Mouse (Mus musculus) MEL (cell line): ENCODE data around the gene Acot7. TPM values are rescaled to one million over a fixed set of nuclear protein-coding genes. Genes with fewer than 3 reads are reported as not detected.
A peak's percentile ranks its signal among the peaks of the same experiment; 100 is the strongest.

Experiments
- DNase-seq: peaks from one replicate; pipeline ENCODE4 v3.0.0; 2011; ENCODE audit warnings: low read depth, low spot score
- H3K27ac ChIP-seq: 2 replicates; pipeline ENCODE4 v1.5.1; 2012; ENCODE audit warnings: low read depth, mild to moderate bottlenecking, control low read depth, low read length, moderate library complexity; ENCODE audit not compliant: control insufficient read depth
- H3K27me3 ChIP-seq, 2 experiments: fragments of 150-350 bp in 1 of 2; sonication (generic) in 1 of 2; 2 replicates each; pipeline ENCODE4 v1.6.1; 2012; ENCODE audit warnings: low read length in 2 of 2, mild to moderate bottlenecking in 2 of 2, improper control_type of control experiment in 1 of 2, moderate library complexity in 1 of 2; ENCODE audit not compliant: insufficient read depth in 2 of 2, control insufficient read depth in 1 of 2
- H3K36me3 ChIP-seq, 2 experiments: 2 replicates each; pipeline ENCODE4 v1.6.1; 2012 to 2014; ENCODE audit warnings: low read length in 2 of 2, improper control_type of control experiment in 1 of 2, inconsistent platforms in 1 of 2, mild to moderate bottlenecking in 1 of 2; ENCODE audit not compliant: insufficient read depth in 2 of 2, control insufficient read depth in 1 of 2
- H3K4me1 ChIP-seq, 2 experiments: fragments of 150-350 bp in 1 of 2; sonication (generic) in 1 of 2; 2 replicates each; pipeline ENCODE4 v1.6.1; 2012; ENCODE audit warnings: low read length in 2 of 2, improper control_type of control experiment in 1 of 2, mild to moderate bottlenecking in 1 of 2; ENCODE audit not compliant: insufficient read depth in 2 of 2, control insufficient read depth in 1 of 2
- H3K4me3 ChIP-seq, 2 experiments: fragments of 150-350 bp in 1 of 2; sonication (generic) in 1 of 2; 2 replicates each; pipeline ENCODE4 v1.5.1; 2012; ENCODE audit warnings: low read depth in 2 of 2, low read length in 2 of 2, mild to moderate bottlenecking in 2 of 2, moderate library complexity in 2 of 2, control low read depth in 1 of 2, improper control_type of control experiment in 1 of 2; ENCODE audit not compliant: control insufficient read depth in 1 of 2, insufficient read depth in 1 of 2
- H3K79me2 ChIP-seq: 2 replicates; pipeline ENCODE4 v1.6.1; 2012; ENCODE audit warnings: mild to moderate bottlenecking, low read length, moderate library complexity; ENCODE audit not compliant: control insufficient read depth, poor library complexity, insufficient read depth
- H3K9ac ChIP-seq: 2 replicates; pipeline ENCODE4 v1.6.1; 2012; ENCODE audit warnings: low read depth, mild to moderate bottlenecking, control low read depth, low read length, moderate library complexity; ENCODE audit not compliant: control insufficient read depth, poor library complexity, severe bottlenecking
- H3K9me3 ChIP-seq: fragments of 150-350 bp; sonication (generic); replicated peaks from 2 replicates; pipeline ENCODE4 v1.6.1; 2012; ENCODE audit warnings: mild to moderate bottlenecking, low read length, improper control_type of control experiment, moderate library complexity; ENCODE audit not compliant: insufficient read depth
- CTCF ChIP-seq, 3 experiments: IDR thresholded peaks in 2 of 3; conservative IDR thresholded peaks in 1 of 3; 2 replicates each; pipeline ENCODE4 v1.5.1; 2011 to 2012; ENCODE audit warnings: low read length in 3 of 3, low read depth in 2 of 3, mild to moderate bottlenecking in 2 of 3, improper control_type of control experiment in 1 of 3, inconsistent platforms in 1 of 3, mixed read lengths in 1 of 3, moderate library complexity in 1 of 3; ENCODE audit not compliant: control insufficient read depth in 1 of 3, insufficient read depth in 1 of 3, poor library complexity in 1 of 3, severe bottlenecking in 1 of 3
- GABPA ChIP-seq: IDR thresholded peaks from 2 replicates; pipeline ENCODE4 v1.6.1; 2012; ENCODE audit warnings: low read depth, mild to moderate bottlenecking, inconsistent platforms, low read length, improper control_type of control experiment, moderate library complexity
- HCFC1 ChIP-seq: IDR thresholded peaks from 2 replicates; pipeline ENCODE4 v1.6.1; 2012; ENCODE audit warnings: low read depth, mild to moderate bottlenecking, inconsistent platforms, low read length, improper control_type of control experiment, moderate library complexity
- MAZ ChIP-seq: IDR thresholded peaks from 2 replicates; pipeline ENCODE4 v1.6.1; 2012; ENCODE audit warnings: low read depth, mild to moderate bottlenecking, inconsistent platforms, low read length, improper control_type of control experiment
- MEF2A ChIP-seq: IDR thresholded peaks from 2 replicates; pipeline ENCODE4 v1.6.1; 2014; ENCODE audit warnings: low read depth, mild to moderate bottlenecking, inconsistent platforms, low read length, improper control_type of control experiment; ENCODE audit not compliant: poor library complexity, insufficient replicate concordance, severe bottlenecking; ENCODE audit errors: extremely low read depth
- MXI1 ChIP-seq: IDR thresholded peaks from 2 replicates; pipeline ENCODE4 v1.6.1; 2011; ENCODE audit warnings: mild to moderate bottlenecking, low read depth, low read length, improper control_type of control experiment
- MYC ChIP-seq: IDR thresholded peaks from 2 replicates; pipeline ENCODE4 v1.6.1; 2011; ENCODE audit warnings: low read depth, mild to moderate bottlenecking, low read length, improper control_type of control experiment, moderate library complexity
- POLR2AphosphoS5 ChIP-seq: IDR thresholded peaks from 2 replicates; pipeline ENCODE4 v1.6.1; 2012; ENCODE audit warnings: low read depth, borderline replicate concordance, mild to moderate bottlenecking, inconsistent platforms, low read length, moderate library complexity, mixed read lengths
- SMC3 ChIP-seq: IDR thresholded peaks from 2 replicates; pipeline ENCODE4 v1.6.1; 2011; ENCODE audit warnings: low read depth, low read length, improper control_type of control experiment
- TAL1 ChIP-seq: IDR thresholded peaks from 2 replicates; pipeline ENCODE4 v1.6.1; 2012; ENCODE audit warnings: mild to moderate bottlenecking, inconsistent platforms, low read length, moderate library complexity, mixed read lengths
- TCF12 ChIP-seq: IDR thresholded peaks from 2 replicates; pipeline ENCODE4 v1.6.1; 2014; ENCODE audit warnings: low read depth, mild to moderate bottlenecking, inconsistent platforms, low read length, improper control_type of control experiment, moderate library complexity
- USF2 ChIP-seq, 2 experiments: IDR thresholded peaks; 2 replicates each; pipeline ENCODE4 v1.6.1; 2011 to 2012; ENCODE audit warnings: improper control_type of control experiment in 2 of 2, low read length in 2 of 2, borderline replicate concordance in 1 of 2, inconsistent platforms in 1 of 2, low read depth in 1 of 2, mild to moderate bottlenecking in 1 of 2; ENCODE audit not compliant: insufficient read depth in 1 of 2
- ZC3H11A ChIP-seq: IDR thresholded peaks from 2 replicates; pipeline ENCODE4 v1.6.1; 2012; ENCODE audit warnings: low read depth, mild to moderate bottlenecking, inconsistent platforms, low read length, improper control_type of control experiment
- polyA plus RNA-seq, 2 experiments: library from polyadenylated mRNA; stranded (reverse) in 1 of 2; unstranded in 1 of 2; fragments of >175 nt in 1 of 2; fragments of >200 nt in 1 of 2; gene quantifications; 2 replicates each; pipeline versions ENCODE4 v1.2.1 to v1.2.4; 2012; ENCODE audit warnings: low replicate concordance in 2 of 2, low read depth in 1 of 2; ENCODE audit not compliant: insufficient read length in 2 of 2, insufficient read depth in 1 of 2, missing spikeins in 1 of 2
- total RNA-seq: library from RNA; depleted of rRNA; stranded (reverse); fragments of 300-350 nt; gene quantifications from 2 replicates; pipeline ENCODE4 v1.2.3, GENCODE M21; 2012

Acot7 gene
- total and polyA plus RNA-seq, 3 experiments: 92.7 to 127 TPM; not detected in 1

DNA sequence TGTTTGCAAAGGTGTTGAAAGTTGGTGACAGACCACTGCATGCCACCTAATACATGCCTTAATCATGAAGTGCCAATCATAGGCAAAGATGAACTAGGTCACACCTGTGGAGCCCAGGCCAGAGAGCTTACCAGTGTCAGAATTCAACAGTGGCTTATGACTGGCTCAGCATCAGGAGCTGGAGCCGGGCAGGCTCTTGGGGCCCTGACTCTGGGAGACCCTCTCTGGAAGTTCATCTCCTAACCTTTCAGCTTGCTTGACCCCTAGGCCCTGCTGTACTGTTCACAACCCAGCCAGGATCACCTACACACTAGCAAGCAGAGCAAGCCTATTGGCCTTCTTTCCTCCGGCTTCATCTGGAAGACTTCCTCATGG lies 41.1 kb upstream of the Acot7 start:
- H3K4me1 ChIP-seq: peaks cover 0 to 9% of the 10 kb centered on the region in 2 experiments; a peak in 2 of 4 replicates
- TF ChIP-seq GABPA (no peak), CTCF (IDR thresholded peaks at IDR 0.05 in 2 of 3, conservative IDR thresholded peaks at IDR 0.05 in 1 of 3; ENCODE audit: control insufficient read depth in 1 of 3, insufficient read depth in 1 of 3, low read depth in 2 of 3, low read length in 3 of 3, poor library complexity in 1 of 3, severe bottlenecking in 1 of 3) (0 out of 6 replicates have a peak, but pooled peaks of 1 of the 3 experiments have one; percentile 2)
- H3K79me2 ChIP-seq: no peaks in the 10 kb centered on the region
- no peaks in the 10 kb centered on the region for H3K27me3 ChIP-seq
- H3K9me3 ChIP-seq: no peaks in the 10 kb centered on the region
- H3K36me3 ChIP-seq: no peaks in the 10 kb centered on the region; a peak in 1 of 4 replicates
- no peak overlapping the region for H3K4me3 ChIP-seq
- no peak for DNase-seq
- no peak overlapping the region for H3K9ac ChIP-seq
- no peak overlapping the region for H3K27ac ChIP-seq

DNA sequence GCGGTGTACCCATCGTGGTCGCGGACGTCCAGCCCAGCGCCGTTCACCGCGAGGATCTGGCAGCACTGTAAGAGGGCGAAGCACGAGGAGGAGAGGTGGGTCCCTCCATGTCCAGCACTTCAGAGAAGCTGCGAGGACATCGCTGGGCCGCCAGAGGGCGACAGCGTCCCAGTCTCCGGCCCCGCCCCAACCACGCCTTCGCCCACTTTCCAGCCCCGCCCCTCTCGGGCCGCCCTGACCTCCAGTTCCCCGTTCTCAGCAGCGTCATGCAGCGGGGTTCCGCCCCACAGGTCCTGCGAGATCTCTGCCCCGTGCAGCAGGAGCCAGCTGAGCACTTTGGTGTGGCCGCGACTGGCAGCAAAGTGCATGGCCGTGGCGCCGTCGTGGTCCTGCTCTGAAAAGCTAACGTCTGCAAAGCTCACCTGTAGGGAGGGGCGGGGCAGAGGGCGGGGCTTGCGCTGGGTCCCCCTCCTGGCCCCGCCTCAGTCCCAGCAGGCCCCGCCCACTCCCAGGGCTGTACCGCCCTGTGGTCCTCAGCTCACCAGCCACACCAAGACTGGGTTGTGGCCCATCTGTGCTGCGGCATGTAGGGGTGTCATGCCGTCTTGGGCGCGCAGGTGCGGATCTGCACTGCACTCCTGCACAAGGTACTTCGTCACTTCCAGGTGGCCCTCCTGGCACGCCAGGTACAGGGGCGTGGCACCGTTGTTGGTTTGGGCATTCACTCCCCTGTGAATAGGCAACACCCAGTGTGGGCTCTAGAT lies 39.3 kb upstream of the Acot7 start:
- no peaks in the 10 kb centered on the region for H3K9me3 ChIP-seq
- H3K36me3 ChIP-seq: no peaks in the 10 kb centered on the region; a peak in 1 of 4 replicates
- H3K4me3 ChIP-seq: peak overlapping the region; percentile 63
- peaks cover 0 to 9% of the 10 kb centered on the region in 2 experiments; a peak in 2 of 4 replicates for H3K4me1 ChIP-seq
- no peak overlapping the region for H3K27ac ChIP-seq
- H3K9ac ChIP-seq: peak overlapping the region; percentile 64
- no peaks in the 10 kb centered on the region for H3K79me2 ChIP-seq
- DNase-seq: peak; percentile 91
- TF ChIP-seq TCF12 (no peak), POLR2AphosphoS5 (no peak), HCFC1 (0 out of 2 replicates have a peak, but pooled peaks have one; percentile 21), MAZ (peak; percentile 38; the same call in 1 of the 2 replicates), MYC (no peak), CTCF (IDR thresholded peaks at IDR 0.05 in 2 of 3, conservative IDR thresholded peaks at IDR 0.05 in 1 of 3; ENCODE audit: control insufficient read depth in 1 of 3, insufficient read depth in 1 of 3, low read depth in 2 of 3, low read length in 3 of 3, poor library complexity in 1 of 3, severe bottlenecking in 1 of 3) (peak; percentile 82 to 94 (median 87)), SMC3 (peak; percentile 34), MEF2A (no peak), ZC3H11A (no peak), USF2 (IDR thresholded peaks at IDR 0.05; ENCODE audit: borderline replicate concordance in 1 of 2, insufficient read depth in 1 of 2, low read depth in 1 of 2, low read length in 2 of 2) (no peak), TAL1 (no peak), MXI1 (peak; percentile 56; the same call in 1 of the 2 replicates)
- no peaks in the 10 kb centered on the region for H3K27me3 ChIP-seq
